Mouse (Mus musculus) limb, embryonic 14.5 days (tissue): ENCODE data around the gene Inpp1. TPM values are rescaled to one million over a fixed set of nuclear protein-coding genes. Genes with fewer than 3 reads are reported as not detected.
A peak's percentile ranks its signal among the peaks of the same experiment; 100 is the strongest.

Source experiments
- ATAC-seq: fragments of 200-750 bp; cut with Nextera tagmentation; 2 replicates; pipeline ENCODE4 v1.8.0; 2017; ENCODE audit warnings: low read depth, moderate number of reproducible peaks, moderate TSS enrichment; ENCODE audit not compliant: low FRiP score
- DNase-seq: peaks from one replicate; pipeline ENCODE4 v3.0.0-alpha.2; 2015; ENCODE audit warnings: low spot score
- H3K27ac ChIP-seq: fragments of 300-500 bp; sonication (generic); replicated peaks from 2 replicates; pipeline ENCODE4 v1.5.1; 2014; ENCODE audit warnings: low read depth, mild to moderate bottlenecking, low read length, moderate library complexity, mixed read lengths
- H3K27me3 ChIP-seq: fragments of 300-500 bp; sonication (generic); 2 replicates; pipeline ENCODE4 v1.6.1; 2014; ENCODE audit warnings: low read length, mixed read lengths; ENCODE audit not compliant: control insufficient read depth, insufficient read depth
- H3K36me3 ChIP-seq: fragments of 300-500 bp; sonication (generic); 2 replicates; pipeline ENCODE4 v1.6.1; 2014; ENCODE audit warnings: mild to moderate bottlenecking, low read length, moderate library complexity, mixed read lengths; ENCODE audit not compliant: control insufficient read depth, insufficient read depth
- H3K4me1 ChIP-seq: fragments of 300-500 bp; sonication (generic); 2 replicates; pipeline ENCODE4 v1.6.1; 2014; ENCODE audit warnings: antibody characterized with exemption, low read length, mixed read lengths; ENCODE audit not compliant: control insufficient read depth, insufficient read depth
- H3K4me2 ChIP-seq: fragments of 300-500 bp; sonication (generic); replicated peaks from 2 replicates; pipeline ENCODE4 v1.6.1; 2014; ENCODE audit warnings: low read depth, mild to moderate bottlenecking, low read length, moderate library complexity; ENCODE audit not compliant: severe bottlenecking
- H3K4me3 ChIP-seq: fragments of 300-500 bp; sonication (generic); replicated peaks from 2 replicates; pipeline ENCODE4 v1.5.1; 2014; ENCODE audit warnings: low read length
- H3K9ac ChIP-seq: fragments of 300-500 bp; sonication (generic); 2 replicates; pipeline ENCODE4 v1.6.1; 2014; ENCODE audit warnings: mild to moderate bottlenecking, low read depth, low read length, moderate library complexity; ENCODE audit not compliant: severe bottlenecking
- H3K9me3 ChIP-seq: fragments of 300-500 bp; sonication (generic); 2 replicates; pipeline ENCODE4 v1.6.1; 2016; ENCODE audit warnings: low read length; ENCODE audit not compliant: control insufficient read depth
- POLR2A ChIP-seq: fragments of 200-500 bp; IDR thresholded peaks from 2 replicates; pipeline ENCODE4 v1.8.0; 2012; ENCODE audit warnings: inconsistent platforms, mild to moderate bottlenecking, moderate library complexity, borderline replicate concordance; ENCODE audit not compliant: insufficient read depth, insufficient read length; ENCODE audit errors: extremely low read depth
- WGBS: fragments of 180-500 bp; shearing (Covaris S2); extraction: QIAGEN DNeasy Blood & Tissue Kit; methylation state at CpG from one replicate; pipeline ENCODE4 v1.1.7; 2014; 5-methylcytosine and 5-hydroxymethylcytosine counted together
- polyA plus RNA-seq, 2 experiments: library from polyadenylated mRNA; depleted of rRNA in 1 of 2; stranded (reverse) in 1 of 2; unstranded in 1 of 2; fragments of >200 nt; fragmentation: Nextera tagmentation in 1 of 2; extraction: Ambion mirVana in 1 of 2; gene quantifications; 2 replicates each; pipeline versions ENCODE4 v1.2.1 to v1.2.3; 2012 to 2014

The Inpp1 gene
- polyA plus RNA-seq, 2 experiments, result 14.3 to 17.2 TPM

- Histone ChIP-seq H3K9me3 (no peaks in the 10 kb centered on the region), H3K36me3 (no peaks in the 10 kb centered on the region), H3K4me2 (no peak overlapping the region), H3K27ac (no peak overlapping the region), H3K9ac (no peak overlapping the region), H3K4me1 (peaks cover 5% of the 10 kb centered on the region; the same call in 1 of the 2 replicates), H3K4me3 (no peak overlapping the region), H3K27me3 (no peaks in the 10 kb centered on the region)
- ATAC-seq (no peak), DNase-seq (no peak)
- TF ChIP-seq POLR2A, result no peak
- WGBS, result 76% methylated on average over 4 of the region's 4 CpGs
These were observed 31.9 kb upstream of the Inpp1 start for GRCm38 (mm10) chr1:52849422-52849821.

- TF ChIP-seq POLR2A, result no peak
- ATAC-seq (no peak), DNase-seq (no peak)
- H3K4me2 ChIP-seq, result no peak overlapping the region
- no peaks in the 10 kb centered on the region for H3K36me3 ChIP-seq
- no peaks in the 10 kb centered on the region for H3K9me3 ChIP-seq
- no peak overlapping the region for H3K27ac ChIP-seq
- no peak overlapping the region for H3K9ac ChIP-seq
- no peaks in the 10 kb centered on the region for H3K27me3 ChIP-seq
- no peak overlapping the region for H3K4me3 ChIP-seq
- WGBS, result 89% methylated on average over 4 of the region's 4 CpGs
- H3K4me1 ChIP-seq, result peaks cover 5% of the 10 kb centered on the region; the same call in 1 of the 2 replicates
These were observed 29.1 kb upstream of the Inpp1 start for GRCm38 (mm10) chr1:52846556-52846955.

- 2% methylated on average over 45 of the region's 45 CpGs for WGBS
- Histone ChIP-seq H3K9me3 (no peaks in the 10 kb centered on the region), H3K27me3 (no peaks in the 10 kb centered on the region), H3K4me2 (peak within 1 kb of the TSS; percentile 69), H3K27ac (peak within 1 kb of the TSS; percentile 73), H3K9ac (peak within 1 kb of the TSS; percentile 63), H3K36me3 (no peaks in the 10 kb centered on the region), H3K4me1 (peaks cover 5% of the 10 kb centered on the region; the same call in 1 of the 2 replicates), H3K4me3 (peak within 1 kb of the TSS; percentile 62)
- ATAC-seq, result peak; percentile 100
- peak; percentile 99 for DNase-seq
- TF ChIP-seq POLR2A, result peak; percentile 90; the same call in 1 of the 2 replicates
These were observed 27.5 kb upstream of the Inpp1 start, which contains the start of gene Hibch for GRCm38 (mm10) chr1:52844782-52845665. Gene Hibch (plus strand): TSS chr1:52844929.

GRCm38 (mm10) chr1:52844354-52844753 is 26.9 kb upstream of the Inpp1 start:
- Histone ChIP-seq H3K27me3 (no peaks in the 10 kb centered on the region), H3K9ac (no peak overlapping the region), H3K36me3 (no peaks in the 10 kb centered on the region), H3K4me1 (peaks cover 5% of the 10 kb centered on the region; the same call in 1 of the 2 replicates), H3K4me3 (peak overlapping the region; percentile 62), H3K4me2 (peak overlapping the region; percentile 69; the same call in 1 of the 2 replicates), H3K9me3 (no peaks in the 10 kb centered on the region), H3K27ac (no peak overlapping the region)
- DNase-seq (no peak), ATAC-seq (no peak; the same call in 1 of the 2 replicates)
- TF ChIP-seq POLR2A, result no peak
- WGBS, result 11% methylated on average over 3 of the region's 3 CpGs

GRCm38 (mm10) chr1:52839099-52839498 is 21.6 kb upstream of the Inpp1 start:
- Histone ChIP-seq H3K4me1 (no peaks in the 10 kb centered on the region), H3K9ac (no peak overlapping the region), H3K9me3 (no peaks in the 10 kb centered on the region), H3K27me3 (no peaks in the 10 kb centered on the region), H3K4me2 (no peak overlapping the region), H3K4me3 (no peak overlapping the region), H3K36me3 (no peaks in the 10 kb centered on the region), H3K27ac (no peak overlapping the region)
- 89% methylated on average over 3 of the region's 3 CpGs for WGBS
- no peak for TF ChIP-seq POLR2A
- ATAC-seq (no peak), DNase-seq (no peak)
